Mouse (Mus musculus): ENCODE results near the gene Slc25a14.

DNA sequence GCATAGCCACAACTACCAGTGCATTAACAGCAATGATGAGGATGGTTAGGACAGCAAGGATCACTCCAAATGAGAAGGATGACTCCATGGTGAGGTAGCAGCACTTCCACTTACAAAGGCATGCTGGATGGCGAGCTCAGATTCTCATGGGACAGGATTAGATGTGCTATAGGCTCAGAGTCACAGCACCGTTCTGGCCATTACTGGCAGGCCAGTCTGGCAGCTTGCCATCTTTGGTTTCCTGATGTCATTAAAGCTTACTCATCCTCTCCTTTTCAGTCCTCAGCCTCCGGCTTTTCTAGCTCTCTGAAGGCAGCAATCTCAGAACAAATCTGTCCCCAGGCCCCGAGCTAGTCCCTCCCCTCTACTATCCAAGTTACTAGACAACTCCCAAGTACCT is 51.0 kb downstream of the Slc25a14 start, which contains the start of gene Gpr119:
- no peak for TF ChIP-seq CTCF (IDR thresholded peaks at IDR 0.05; ENCODE audit: extremely low read depth, insufficient read depth, low read length)
- no peak for TF ChIP-seq POLR2A (IDR thresholded peaks at IDR 0.05; ENCODE audit: extremely low read depth, insufficient read depth, low read length)
